Mouse (Mus musculus) brain, embryonic 14.5 days (tissue): ENCODE measurements at regions not wholly inside any gene's neighbourhood (a gene's known extent, or its start where the extent isn't known, plus 50 kb on each side); places are given as distances from the start of the nearest gene placed in this dataset.

Experiments
- CTCF ChIP-seq: fragments of 200-500 bp; IDR thresholded peaks from 2 replicates; pipeline ENCODE4 v1.5.1; 2012; ENCODE audit warnings: inconsistent platforms, mild to moderate bottlenecking, moderate library complexity, borderline replicate concordance; ENCODE audit not compliant: insufficient read depth, insufficient read length; ENCODE audit errors: extremely low read depth
- POLR2A ChIP-seq: fragments of 200-500 bp; IDR thresholded peaks from 2 replicates; pipeline ENCODE4 v1.6.1; 2012; ENCODE audit warnings: mild to moderate bottlenecking, inconsistent platforms, borderline replicate concordance; ENCODE audit not compliant: poor library complexity, insufficient read depth, insufficient read length, severe bottlenecking; ENCODE audit errors: extremely low read depth

GRCm38 (mm10) chr8:100190698-100191097, 774.4 kb upstream of the Cdh8 start:
- TF ChIP-seq CTCF (no peak), POLR2A (no peak)
